Mouse (Mus musculus) ovary, postnatal 36 days (tissue): ENCODE data around the gene Ly6g6e.

Experiments used
- DNase-seq: peaks from one replicate; pipeline ENCODE4 v3.0.0; 2022; ENCODE audit warnings: low spot score, mixed read lengths

Gene Ly6g6e

DNA sequence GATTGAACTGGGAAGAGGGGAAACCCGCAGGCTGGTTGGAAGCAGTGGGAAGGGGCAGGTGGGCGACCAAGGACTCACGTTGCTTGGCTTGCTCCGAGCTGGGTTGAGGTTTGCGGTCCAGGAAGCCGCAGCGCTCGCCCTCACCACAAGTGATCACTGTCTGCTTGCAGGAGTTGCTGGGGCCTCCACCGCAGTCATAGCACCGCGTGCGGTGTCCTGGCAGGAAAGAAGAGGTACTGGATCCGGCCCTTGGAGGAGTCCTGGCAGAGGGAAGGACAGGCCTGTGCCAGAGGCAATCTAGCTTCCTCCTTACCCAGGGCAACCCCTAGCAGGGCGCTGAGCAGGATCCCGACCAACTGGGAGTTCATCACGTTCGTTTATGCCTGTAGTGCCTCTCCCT lies 2.6 kb upstream of the Ly6g6e start:
- no peak for DNase-seq

DNA sequence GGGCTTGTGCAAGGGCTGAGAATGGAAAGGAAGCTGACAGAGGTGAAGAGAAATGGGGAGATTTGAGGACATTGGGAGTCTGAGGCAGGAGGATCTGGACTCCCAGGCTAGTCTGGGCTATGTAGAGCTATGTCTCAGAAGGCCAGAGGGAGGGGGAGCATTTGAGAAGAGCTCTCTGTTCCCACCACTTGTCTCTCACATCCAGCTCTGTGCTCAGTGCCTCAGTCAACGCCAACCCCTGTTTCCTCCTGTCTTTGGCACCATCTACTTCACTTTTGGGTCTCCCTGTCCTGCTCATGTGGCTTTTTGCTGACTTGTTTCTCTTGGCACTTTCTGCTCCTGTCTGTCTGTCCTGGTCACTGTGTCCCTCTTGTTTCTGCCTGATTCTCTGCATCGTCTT lies 583 bp downstream of the Ly6g6e start:
- DNase-seq = no peak

DNA sequence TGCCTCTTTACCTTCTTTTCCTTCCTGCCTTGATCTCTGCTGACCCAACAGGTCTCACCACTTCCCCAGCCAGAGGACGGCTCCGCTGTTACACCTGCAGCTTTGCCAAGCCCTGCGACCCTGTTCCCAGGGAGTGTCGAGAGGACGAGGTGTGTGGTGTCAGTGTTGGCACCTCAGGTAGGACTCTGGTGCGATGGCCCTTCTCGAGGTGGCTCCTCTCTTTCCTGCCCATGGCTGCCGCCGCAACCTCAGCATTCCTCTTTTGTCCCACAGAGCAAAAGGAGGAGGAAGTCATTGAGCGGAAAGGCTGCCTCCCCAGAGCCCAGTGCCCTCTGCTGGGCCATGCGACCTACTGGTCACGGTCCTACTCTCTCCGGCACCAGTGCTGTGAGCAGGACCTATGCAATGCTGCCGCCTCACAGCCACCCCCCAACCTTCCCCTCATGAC lies 1.1 kb downstream of the Ly6g6e start, which contains the start of gene Ly6g6d:
Ly6g6d (minus strand) TSS at position 280 of the 448 bp plus-strand sequence.
- peak; percentile 61 for DNase-seq

DNA sequence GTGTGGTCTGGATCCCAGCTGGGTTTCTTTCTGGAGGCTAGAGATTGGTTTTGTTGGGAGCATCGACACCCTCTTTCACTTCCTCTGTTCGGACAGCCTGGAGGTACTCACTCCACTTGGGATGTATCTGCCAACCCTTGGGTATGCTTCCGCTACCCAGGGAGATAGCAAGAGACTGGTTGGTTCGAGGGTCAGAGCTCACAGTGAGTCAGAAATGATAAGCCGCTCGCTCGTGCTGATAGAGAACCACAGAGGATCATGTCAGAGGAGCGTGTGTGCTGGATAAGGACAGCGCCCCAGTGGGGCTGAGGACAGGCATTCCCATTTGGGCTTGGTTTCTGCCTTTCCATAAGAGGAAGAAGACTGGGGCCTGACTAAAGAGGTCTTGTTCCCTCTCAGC lies 3.1 kb downstream of the Ly6g6e start:
- DNase-seq = no peak

DNA sequence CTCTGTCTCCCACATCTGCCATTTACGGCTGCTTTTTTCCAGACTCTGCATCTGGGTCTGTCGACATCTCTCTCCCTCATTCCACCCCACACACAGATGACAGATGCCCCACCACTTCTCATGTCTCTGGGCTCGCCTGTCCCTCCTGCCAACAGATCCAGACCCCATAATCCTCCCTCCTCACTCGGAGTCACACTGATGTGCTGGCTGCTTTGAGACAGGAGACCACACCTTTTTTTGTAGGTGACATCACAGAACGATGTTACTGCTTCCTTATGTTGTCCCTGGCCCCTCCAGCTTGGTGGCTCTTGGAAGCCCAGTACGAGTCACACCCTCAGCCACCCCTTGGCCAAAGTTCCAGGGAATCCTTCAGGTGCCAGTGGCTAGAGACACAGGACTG lies 3.5 kb downstream of the Ly6g6e start:
- no peak for DNase-seq

DNA sequence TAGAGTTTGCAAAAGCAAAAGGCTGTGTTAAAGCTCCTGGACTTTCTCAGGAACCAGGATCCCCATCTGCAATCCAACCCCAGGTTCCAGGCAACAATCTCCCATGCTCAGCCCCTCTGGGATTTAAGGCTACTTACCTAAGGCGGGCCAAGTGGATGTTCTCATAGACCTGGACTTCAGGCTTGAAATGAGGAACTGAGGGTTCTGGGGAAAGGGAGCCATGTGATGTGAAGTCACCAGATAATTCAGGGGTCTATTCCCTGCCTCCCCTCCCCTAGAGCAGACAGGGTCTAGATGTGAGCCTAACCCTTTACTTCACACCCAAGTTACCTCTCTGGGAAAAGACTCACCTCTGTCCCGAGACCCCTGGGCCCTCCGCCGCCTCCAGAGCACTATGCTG lies 4.0 kb downstream of the Ly6g6e start:
- no peak for DNase-seq

DNA sequence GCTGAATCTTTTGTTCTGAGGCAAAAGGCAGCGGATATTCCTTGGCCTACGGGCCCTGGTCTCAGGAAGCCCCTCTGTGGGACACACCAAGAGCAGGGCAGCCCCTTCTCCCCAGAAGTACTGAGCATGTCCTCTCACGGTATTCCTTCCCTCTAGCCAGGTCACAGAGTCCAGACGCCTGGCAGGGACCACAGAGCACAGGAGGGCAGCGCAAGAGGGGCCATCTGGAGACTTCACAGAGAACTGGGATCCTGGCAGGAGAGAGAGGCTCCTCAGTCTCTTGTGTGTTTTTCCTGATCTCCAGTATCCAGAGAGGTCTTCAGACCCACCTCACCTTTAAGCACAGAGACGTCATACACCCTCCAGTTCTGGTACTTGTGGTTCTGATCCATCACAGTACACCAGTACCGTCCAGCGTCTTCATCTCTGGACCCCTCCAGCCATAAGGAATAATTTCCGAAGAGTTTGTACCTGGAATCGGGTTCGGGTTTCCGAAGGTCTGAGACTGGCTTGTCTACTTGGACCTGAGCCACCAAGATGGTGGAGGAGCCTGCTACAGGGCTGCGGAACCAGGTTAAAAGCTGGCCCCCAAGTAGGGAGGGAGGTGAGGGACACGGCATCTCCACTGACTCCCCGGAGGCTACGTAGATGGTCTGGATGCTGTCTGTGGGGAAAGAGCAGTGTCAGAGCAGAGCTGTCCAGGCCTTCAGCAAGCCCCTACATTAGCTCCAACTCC lies 6.3 kb downstream of the Ly6g6e start:
- no peak for DNase-seq

DNA sequence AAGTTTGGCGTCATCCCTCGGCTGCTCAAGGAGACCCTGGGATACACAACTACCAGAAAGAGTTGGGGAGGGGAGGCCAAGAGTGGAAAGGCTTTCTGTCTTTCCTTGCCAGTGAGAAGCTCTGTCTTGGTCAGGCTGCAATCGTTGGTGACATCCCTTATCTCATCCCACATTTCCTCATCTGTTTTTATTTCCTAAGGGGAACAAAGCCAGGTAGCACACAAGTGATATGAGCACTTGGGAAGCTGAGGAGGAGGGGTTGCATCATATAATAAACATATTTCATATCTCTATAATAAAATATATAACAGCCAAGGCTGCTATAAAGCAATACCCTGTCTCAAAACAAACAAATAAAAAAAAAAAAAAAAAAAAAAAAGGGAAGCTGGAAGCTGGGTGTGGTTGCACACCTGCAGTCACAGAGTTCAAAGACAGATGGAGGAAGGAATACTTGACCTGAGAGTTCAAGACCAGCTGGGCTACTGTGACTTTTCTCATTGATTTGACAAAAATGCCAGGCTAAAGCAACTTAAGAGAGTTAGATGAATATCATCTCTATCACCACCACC lies 7.3 kb downstream of the Ly6g6e start:
- DNase-seq = no peak

DNA sequence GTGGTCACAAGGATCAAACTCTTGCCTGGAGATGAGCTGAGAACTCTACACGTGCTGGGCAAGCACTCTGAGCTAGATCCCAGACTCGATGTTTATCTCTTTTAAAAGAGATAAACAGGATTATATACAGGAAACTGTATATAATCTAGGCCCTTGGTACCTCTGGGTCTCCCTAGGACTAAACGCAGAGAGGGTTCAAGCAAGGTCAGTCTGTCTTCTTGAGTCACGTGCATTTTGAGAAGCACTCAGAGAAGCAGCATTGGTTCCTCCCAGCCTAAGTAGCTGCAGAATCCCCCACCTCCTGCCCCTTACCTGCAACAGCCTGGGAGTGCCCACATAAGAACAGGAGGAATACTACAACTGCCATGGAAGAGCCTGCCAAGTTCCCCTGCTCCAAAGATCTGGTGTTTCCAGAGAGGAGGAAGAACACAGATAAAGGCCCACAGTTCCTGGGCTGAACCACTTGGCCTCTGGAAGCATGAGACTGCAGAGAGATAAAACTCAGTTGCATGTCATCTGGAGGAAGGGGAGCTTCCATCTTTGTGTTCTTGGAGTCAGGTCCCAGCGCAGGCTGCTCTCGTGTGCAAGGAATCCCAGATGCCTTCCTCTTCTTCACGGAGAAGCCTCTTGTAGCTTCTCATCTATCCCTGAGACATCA lies 8.6 kb downstream of the Ly6g6e start, which contains the start of gene Ly6g6f:
Ly6g6f (minus strand) TSS at position 403 of the 658 bp plus-strand sequence.
- no peak for DNase-seq

DNA sequence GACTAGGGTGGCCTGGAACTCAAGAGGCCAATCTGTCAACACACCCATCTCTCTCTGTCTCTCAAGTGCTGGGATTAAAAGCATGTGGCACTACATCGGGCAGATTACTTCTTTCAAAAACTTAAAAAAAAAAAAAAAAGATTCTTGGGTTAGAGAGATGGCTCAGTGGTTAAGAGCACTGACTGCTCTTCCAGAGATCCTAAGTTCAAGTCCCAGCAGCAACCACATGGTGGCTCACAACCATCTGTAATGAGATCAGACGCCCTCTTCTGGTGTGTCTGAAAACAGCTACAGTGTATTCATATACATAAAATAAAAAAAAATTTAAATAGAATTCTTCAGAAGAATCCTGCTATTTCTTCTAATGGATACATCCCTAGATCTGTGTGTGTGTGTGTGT lies 11.4 kb downstream of the Ly6g6e start:
- DNase-seq = no peak

DNA sequence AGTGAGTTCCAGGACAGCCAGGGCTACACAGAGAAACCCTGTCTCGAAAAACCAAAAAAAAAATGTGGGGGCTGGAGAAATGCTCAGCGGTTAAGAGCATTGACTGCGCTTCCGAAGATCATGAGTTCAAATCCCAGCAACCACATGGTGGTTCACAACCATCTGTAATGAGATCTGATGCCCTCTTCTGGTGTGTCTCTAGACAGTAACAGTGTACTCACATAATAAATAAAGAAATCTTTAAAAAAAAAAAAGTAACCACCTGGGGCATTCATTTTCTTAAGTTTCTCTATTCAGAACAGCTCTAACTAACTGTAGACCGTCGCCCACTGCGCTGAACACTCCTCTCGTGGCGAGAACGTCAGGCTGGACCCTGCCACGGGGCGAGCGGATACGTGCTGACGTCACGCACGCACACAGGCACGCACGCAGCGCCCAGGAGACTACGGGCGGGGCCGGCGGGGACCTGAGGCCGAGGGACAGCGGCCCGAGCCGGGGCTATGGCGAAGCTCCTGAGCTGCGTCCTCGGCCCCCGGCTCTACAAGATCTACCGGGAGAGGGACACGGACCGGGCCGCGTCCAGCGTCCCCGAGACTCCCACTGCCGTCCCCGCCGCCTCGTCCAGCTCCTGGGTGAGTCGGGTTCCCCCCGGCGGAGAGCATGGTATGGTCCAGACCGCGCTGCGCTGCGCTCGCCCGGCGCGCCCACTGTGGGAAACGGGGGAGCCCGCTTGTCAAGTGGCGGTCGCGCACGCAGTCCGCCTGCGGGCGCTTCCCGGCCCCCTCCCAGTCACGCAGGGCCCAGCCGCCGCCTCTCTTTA lies 12.3 kb downstream of the Ly6g6e start, which contains the start of gene Abhd16a:
Abhd16a (plus strand) TSS at position 439 of the 820 bp plus-strand sequence.
- peak; percentile 91 for DNase-seq

DNA sequence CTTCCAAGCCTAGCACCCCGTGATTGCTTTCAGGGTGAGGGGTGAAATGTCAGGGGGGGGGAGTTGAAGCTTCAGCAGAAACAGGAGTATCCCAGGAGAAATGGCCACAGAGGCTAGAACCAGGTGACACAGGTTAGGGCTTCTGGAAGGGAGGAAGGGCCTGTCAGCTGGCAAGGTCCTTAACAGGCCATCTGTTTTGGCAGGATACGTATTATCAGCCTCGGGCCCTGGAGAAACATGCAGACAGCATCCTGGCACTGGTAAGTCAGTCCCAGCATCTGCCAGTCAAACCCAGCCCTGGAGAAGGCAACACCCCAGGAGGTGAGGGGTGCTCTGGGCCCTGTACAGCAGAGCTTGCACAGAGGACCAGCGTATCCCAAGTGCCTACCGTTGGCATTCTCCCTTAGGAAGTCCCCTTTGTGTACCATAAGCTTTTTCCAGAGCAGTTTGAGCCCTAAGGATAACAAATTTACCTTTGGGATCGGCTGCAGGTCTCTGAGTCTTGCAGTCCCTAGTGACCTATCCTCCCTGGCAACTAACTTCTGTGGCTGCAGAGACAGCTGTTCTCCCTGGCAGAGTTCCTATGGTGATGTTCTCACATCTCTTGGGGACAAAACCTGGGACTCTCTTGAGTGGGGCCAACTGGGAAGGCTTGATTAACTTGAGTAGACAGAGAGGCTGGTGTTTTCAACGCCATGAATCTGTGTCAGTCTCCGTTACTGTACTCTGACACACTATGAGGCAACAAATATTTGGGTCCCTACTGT lies 13.6 kb downstream of the Ly6g6e start:
- DNase-seq = no peak

DNA sequence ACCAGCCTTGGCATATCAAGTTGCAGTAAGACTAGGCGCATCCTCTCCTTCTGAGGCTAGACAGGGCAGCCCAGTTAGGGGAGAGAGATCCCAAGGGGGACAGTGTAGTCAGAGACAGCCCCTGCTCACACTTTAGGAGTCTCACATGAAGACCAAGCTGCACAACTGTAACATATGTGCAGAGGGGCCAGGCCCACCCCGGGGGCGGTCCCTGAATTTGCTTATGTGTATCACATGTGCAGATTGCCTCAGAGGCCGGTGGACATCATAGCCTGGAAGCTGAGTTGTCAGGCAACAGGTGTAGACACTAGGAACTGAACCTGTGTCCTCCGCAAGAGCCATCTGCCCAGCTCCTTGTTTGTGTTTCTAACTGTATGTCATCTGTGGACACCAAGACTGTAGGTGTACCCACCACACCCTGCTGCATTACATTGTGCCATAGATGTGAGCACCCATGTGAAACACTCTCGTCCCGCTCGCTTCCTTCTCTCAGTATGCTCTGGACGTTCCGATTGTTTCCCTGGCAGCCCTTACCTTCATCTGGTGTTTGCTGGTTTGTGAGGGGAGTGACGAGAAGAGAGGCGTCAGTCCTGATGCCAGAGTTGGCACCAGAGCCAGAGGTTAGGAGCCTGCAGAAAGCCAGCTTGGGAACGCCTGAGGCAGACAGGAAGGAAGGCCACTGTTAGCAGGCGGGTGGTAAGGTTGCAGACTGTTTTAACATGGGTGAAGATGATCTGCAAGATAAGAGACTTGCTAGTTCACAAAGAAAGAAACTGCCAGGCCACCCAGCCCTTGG lies 15.9 kb downstream of the Ly6g6e start:
- DNase-seq = no peak

DNA sequence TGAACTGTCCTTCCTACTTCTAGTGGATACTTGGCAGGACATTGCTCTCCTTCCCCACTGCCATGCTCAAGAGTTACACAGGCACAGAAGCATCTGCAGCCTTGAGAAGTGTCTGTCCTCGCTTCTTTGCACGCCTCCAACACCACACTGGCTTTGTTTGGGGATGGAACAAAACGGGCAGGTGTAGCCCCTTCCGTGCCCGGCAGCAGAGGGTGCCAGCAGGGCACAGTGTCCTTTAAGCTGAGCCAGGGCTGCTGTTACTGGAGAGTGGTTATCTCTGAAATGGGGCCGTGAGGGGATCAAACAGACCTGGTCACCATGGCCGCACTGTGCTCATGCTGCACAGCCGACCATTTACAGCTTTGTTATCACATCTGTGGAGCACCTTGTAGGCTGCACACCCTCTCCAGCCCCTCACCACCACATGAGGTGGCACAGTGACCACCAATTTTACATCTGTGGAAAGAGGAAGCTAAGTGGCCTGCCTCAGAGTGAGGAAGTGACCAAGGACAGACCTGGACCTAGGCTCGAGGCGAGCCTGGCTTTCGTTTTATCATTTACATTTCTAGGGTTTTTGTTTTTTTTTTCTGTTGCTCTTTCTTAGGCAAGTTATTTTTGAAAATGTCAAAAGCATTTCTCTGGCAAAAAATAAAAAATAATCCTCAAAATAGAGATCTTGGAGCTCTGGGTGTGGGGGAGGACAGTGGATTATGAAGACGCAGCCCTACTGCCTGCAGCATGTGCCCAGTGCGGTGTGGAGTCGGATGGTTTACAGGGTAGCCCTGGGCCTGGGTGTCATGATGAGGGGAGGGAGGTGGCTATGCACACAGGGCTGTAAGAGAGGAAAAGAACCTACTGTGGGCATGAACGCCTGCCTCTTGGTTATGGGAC lies 18.0 kb downstream of the Ly6g6e start:
- DNase-seq = peak; percentile 42

DNA sequence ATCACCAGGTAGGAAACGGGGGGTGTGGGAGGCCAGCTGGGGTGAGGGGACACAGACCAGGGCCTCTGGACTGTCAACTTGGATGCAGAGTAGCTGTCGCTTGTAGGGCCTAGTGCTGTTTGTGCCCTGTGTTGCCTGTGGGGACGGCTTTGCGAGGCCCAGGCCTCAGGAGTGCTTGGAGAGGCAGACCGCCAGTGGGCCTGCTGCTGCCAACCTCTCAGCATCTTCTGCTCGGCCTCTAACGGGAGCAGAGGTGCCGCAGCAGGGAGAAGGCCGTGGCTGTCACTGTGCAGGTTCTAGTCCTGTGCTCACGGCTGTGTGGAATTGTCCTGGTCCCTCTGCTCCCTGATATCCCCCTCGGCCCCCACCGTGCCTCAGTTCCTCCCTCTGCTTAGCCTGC lies 19.9 kb downstream of the Ly6g6e start:
- DNase-seq = no peak

DNA sequence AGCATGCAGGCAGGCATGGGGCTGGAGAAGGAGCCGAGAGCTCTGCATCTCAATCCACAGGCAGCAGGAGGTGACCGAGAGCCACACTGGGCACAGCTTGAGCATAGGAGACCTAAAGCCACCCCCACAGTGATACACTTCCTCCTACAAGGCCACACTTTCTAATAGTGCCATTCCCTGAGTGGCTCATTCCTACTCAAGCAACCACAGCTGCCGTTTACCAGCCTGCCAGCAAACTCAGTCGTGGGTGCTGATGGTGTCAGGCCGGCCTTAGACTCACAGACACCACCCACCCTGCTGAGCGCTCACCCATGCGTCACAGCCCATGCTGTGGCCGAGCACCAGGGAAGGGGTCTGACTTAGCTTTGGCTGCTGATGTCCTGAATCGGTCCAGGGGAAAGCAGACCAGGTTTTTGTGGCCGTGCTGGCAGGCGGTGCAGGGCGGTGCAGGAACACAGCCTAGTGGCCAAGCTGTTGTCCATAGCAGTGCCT lies 20.5 kb downstream of the Ly6g6e start:
- DNase-seq = no peak

DNA sequence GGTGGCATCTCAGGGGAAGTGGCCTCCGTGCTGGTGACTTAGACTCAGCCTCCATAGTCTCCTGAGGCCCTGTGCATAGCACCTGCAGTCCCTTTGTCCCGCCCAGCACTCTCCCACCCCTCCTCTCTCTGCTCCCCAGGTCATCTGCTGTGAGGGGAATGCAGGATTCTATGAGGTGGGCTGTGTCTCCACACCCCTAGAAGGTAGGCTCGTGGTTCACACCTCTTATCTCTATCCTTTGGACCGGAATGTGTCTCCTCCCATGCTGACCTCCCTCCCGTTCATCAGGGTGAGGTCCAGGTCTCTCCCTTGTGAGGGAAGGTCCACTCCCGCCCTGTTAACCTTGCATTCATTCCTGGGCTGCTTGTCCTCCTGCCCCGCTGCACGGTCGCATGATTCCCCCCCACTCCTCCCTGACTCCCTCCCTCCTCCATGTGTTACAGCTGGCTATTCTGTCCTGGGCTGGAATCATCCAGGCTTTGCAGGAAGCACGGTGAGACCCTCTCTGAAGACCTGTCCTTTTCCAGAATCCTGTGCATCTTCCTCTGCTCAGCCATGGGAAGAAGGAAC lies 23.6 kb downstream of the Ly6g6e start:
- no peak for DNase-seq

DNA sequence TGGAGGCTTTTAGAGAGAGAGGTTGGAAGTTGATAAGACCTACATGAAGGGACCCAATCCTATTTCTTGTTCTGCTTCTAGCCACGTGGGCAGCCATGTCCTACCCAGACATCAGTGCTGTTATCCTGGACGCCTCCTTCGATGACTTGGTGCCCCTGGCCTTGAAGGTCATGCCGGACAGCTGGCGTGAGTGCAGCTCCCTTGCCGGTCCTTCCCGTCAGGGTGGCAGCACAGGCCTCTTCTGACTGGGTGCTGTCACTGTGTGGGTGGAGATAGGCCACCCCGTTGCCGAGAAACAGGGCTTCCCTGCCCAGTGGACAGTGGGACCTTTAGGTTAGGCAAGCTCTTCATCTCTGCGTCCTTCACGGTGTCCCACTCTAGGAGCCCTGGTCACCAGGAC lies 24.5 kb downstream of the Ly6g6e start:
- no peak for DNase-seq

DNA sequence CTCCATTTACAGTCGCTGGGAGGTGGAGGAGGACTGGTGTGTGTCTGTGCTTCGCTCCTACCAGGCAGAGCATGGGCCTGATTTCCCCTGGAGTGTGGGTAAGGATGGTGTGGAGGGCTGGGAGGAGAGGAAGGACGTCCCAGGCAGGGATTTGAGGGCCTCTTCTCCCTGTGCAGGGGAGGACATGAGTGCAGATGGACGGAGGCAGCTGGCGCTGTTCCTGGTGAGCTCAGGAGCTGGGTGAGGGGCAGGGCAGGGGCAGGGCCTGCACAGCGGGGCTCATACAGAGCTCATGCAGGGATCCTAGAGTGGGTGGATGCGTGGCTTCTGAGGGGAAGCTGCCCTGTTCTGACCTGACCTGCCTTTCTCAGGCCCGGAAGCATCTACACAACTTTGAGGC lies 25.6 kb downstream of the Ly6g6e start:
- no peak for DNase-seq
